Mouse (Mus musculus): Measurements from ENCODE around the gene Vmn1r210. TPM values are rescaled to one million over a fixed set of nuclear protein-coding genes. Genes with fewer than 3 reads are reported as not detected.

The Vmn1r210 gene
- not detected in 2 replicates for total RNA-seq (2023)

GRCm38 (mm10) chr13:22831248-22831647 is at the start of gene Vmn1r210:
Vmn1r210 (minus strand) TSS chr13:22831348.

GRCm38 (mm10) chr13:22857461-22857860 is 26.3 kb upstream of the Vmn1r210 start, which contains the start of gene Vmn1r211:
Vmn1r211 (minus strand) TSS chr13:22857561.

GRCm38 (mm10) chr13:22809582-22809981 is 21.6 kb downstream of the Vmn1r210 start, which contains the start of gene Vmn1r209:
Vmn1r209 (minus strand) TSS chr13:22809682.

GRCm38 (mm10) chr13:22777300-22777699 is 53.8 kb downstream of the Vmn1r210 start, which contains the start of gene Vmn1r208:
Vmn1r208 (minus strand) TSS chr13:22777400.

Other genes starting within 250 kb of the Vmn1r210 start
- not detected in 2 replicates for gene Vmn1r205, start 238.3 kb downstream of the Vmn1r210 start, total RNA-seq (2023)
- gene Vmn1r206, start 207.1 kb downstream of the Vmn1r210 start, total RNA-seq (2023) = not detected in 2 replicates
- gene Vmn1r207-ps, start 101.7 kb downstream of the Vmn1r210 start, total RNA-seq (2023) = 0.09 TPM in 1 of 2 replicates, not detected in the other
- not detected in 2 replicates for gene Vmn1r208, start 53.9 kb downstream of the Vmn1r210 start, total RNA-seq (2023)
- gene Vmn1r209, start 21.7 kb downstream of the Vmn1r210 start, total RNA-seq (2023) = not detected in 2 replicates
- gene Vmn1r211, start 26.2 kb upstream of the Vmn1r210 start, total RNA-seq (2023) = not detected in 2 replicates
- gene Vmn1r212, start 52.9 kb upstream of the Vmn1r210 start, total RNA-seq (2023) = not detected in 2 replicates
- not detected in 2 replicates for gene Vmn1r213, start 176.3 kb upstream of the Vmn1r210 start, total RNA-seq (2023)
- not detected in 2 replicates for gene Vmn1r214, start 199.1 kb upstream of the Vmn1r210 start, total RNA-seq (2023)
- gene Vmn1r215, start 236.7 kb upstream of the Vmn1r210 start, total RNA-seq (2023) = not detected in 2 replicates

Measured in neutrophil, adult 65 days (primary cell).